Mouse (Mus musculus) E14TG2a.4 (cell line): Measurements from ENCODE around the gene Aarsd1.

Experiments used
- CTCF ChIP-seq: conservative IDR thresholded peaks from 2 replicates; pipeline ENCODE4 v1.5.1; 2014; ENCODE audit warnings: low read length
- NANOG ChIP-seq: IDR thresholded peaks from 2 replicates; pipeline ENCODE4 v1.6.1; 2014; ENCODE audit warnings: borderline replicate concordance, low read length, mixed read lengths
- POU5F1 ChIP-seq: IDR thresholded peaks from 2 replicates; pipeline ENCODE4 v1.6.1; 2014; ENCODE audit warnings: low read length, borderline replicate concordance

- TF ChIP-seq CTCF (no peak), NANOG (no peak), POU5F1 (no peak)
These were observed 42.9 kb upstream of the Aarsd1 start for GRCm38 (mm10) chr11:101460321-101460720.
